In genomic region chr4:55121952-55122351, GRCm38 (mm10) we compare ENCODE assay signal across 16 mouse cellular contexts.
A peak's percentile ranks its signal among the peaks of the same experiment; 100 is the strongest.
DNase-seq lines count a peak whose midpoint lies in the region; ATAC-seq and TF ChIP-seq lines count a peak whose summit lies in the region.
"Had no signal": no experiment of that assay in that cellular context is flagged by ENCODE, and none has a peak within 500 bp of the region (broad histone marks: within the 10 kb centered on the region; RNA-seq: fewer than 3 reads in every experiment).

No protein-coding gene starts in this region.

- TF ChIP-seq POLR2A in lung, adult 2 months (IDR thresholded peaks at IDR 0.05; ENCODE audit: borderline replicate concordance, extremely low read depth, low read depth, low read length): no peak

- H3K27me3 ChIP-seq in forebrain, embryonic 14.5 days (replicated peaks; ENCODE audit: control insufficient read depth, insufficient read depth, low read length): no peaks in the 10 kb centered on the region
- H3K27me3 ChIP-seq in forebrain, embryonic 11.5 days (ENCODE audit: control insufficient read depth, insufficient read depth, low read length): no peaks in the 10 kb centered on the region
- H3K27me3 ChIP-seq: forebrain, embryonic 12.5 days; limb, embryonic 15.5 days had no signal

- no peaks in the 10 kb centered on the region for H3K9me3 ChIP-seq in forebrain, embryonic 14.5 days (replicated peaks; ENCODE audit: control insufficient read depth, low read length)
- no peaks in the 10 kb centered on the region for H3K9me3 ChIP-seq in forebrain, embryonic 11.5 days (ENCODE audit: control insufficient read depth, low read length)
- H3K9me3 ChIP-seq: forebrain, embryonic 12.5 days; limb, embryonic 15.5 days had no signal

- 0 out of 2 replicates have a peak, but pooled peaks have one; percentile 2 for TF ChIP-seq CTCF in lung, adult 2 months (IDR thresholded peaks at IDR 0.05; ENCODE audit: insufficient read depth, low read length)

- no peaks in the 10 kb centered on the region for H3K36me3 ChIP-seq in forebrain, embryonic 14.5 days (ENCODE audit: control insufficient read depth, insufficient read depth, low read length)
- H3K36me3 ChIP-seq in forebrain, embryonic 11.5 days (ENCODE audit: control insufficient read depth, insufficient read depth, low read length): no peaks in the 10 kb centered on the region
- H3K36me3 ChIP-seq: forebrain, embryonic 12.5 days; limb, embryonic 15.5 days had no signal

- DNase-seq in forebrain, embryonic 14.5 days (ENCODE audit: low spot score): peak; percentile 40
- DNase-seq in forebrain, embryonic 11.5 days (ENCODE audit: low spot score): no peak
- no peak for DNase-seq in lung, adult 2 months
- no peak for DNase-seq in lung, postnatal 4 days
- peak; percentile 92 for DNase-seq in cerebellum, adult 8-10 months
- DNase-seq in yolk sac, embryonic 10.5 days (ENCODE audit: low spot score): peak; percentile 29
- DNase-seq in spleen, postnatal 14 days (ENCODE audit: low spot score in 2 of 2): no peak
- DNase-seq: adrenal gland, adult 8-10 months; lung, embryonic 14.5 days; right cerebral cortex, postnatal 25 days; thymus, postnatal 4 days had no signal

- H3K4me2 ChIP-seq in forebrain, embryonic 14.5 days (ENCODE audit: low read length): no peak overlapping the region
- no peak overlapping the region for H3K4me2 ChIP-seq in forebrain, embryonic 11.5 days (ENCODE audit: low read depth, low read length, severe bottlenecking)
- H3K4me2 ChIP-seq: forebrain, embryonic 12.5 days; limb, embryonic 15.5 days; lung, embryonic 14.5 days had no signal

- no peak for ATAC-seq in forebrain, embryonic 14.5 days
- no peak for ATAC-seq in forebrain, embryonic 11.5 days (replicated peaks; ENCODE audit: low FRiP score)
- no peak for ATAC-seq in inflammation-experienced regulatory T-cells, adult 6 months
- ATAC-seq: midbrain, embryonic 16.5 days had no signal

- H3K4me3 ChIP-seq in forebrain, embryonic 14.5 days (ENCODE audit: low read depth, low read length): no peak overlapping the region
- no peak overlapping the region for H3K4me3 ChIP-seq in forebrain, embryonic 11.5 days (ENCODE audit: low read depth, low read length)
- no peak overlapping the region for H3K4me3 ChIP-seq in lung, adult 2 months (replicated peaks; ENCODE audit: extremely low read depth, low read depth, low read length)
- H3K4me3 ChIP-seq: forebrain, embryonic 12.5 days; limb, embryonic 15.5 days had no signal

- no peak overlapping the region for H3K27ac ChIP-seq in forebrain, embryonic 14.5 days (ENCODE audit: low read depth, low read length)
- H3K27ac ChIP-seq in forebrain, embryonic 11.5 days (ENCODE audit: low read depth, low read length): no peak overlapping the region
- H3K27ac ChIP-seq: forebrain, embryonic 12.5 days; kidney, postnatal 0 days; limb, embryonic 15.5 days had no signal

- H3K4me1 ChIP-seq in forebrain, embryonic 14.5 days (ENCODE audit: control insufficient read depth, insufficient read depth, low read length): peaks cover 7% of the 10 kb centered on the region; the same call in 1 of the 2 replicates
- H3K4me1 ChIP-seq in forebrain, embryonic 11.5 days (replicated peaks; ENCODE audit: control insufficient read depth, insufficient read depth, low read length): no peaks in the 10 kb centered on the region
- no peaks in the 10 kb centered on the region for H3K4me1 ChIP-seq in lung, adult 2 months (ENCODE audit: control insufficient read depth, insufficient read depth, low read length)

- H3K9ac ChIP-seq in forebrain, embryonic 14.5 days (ENCODE audit: low read length): no peak overlapping the region
- H3K9ac ChIP-seq in forebrain, embryonic 11.5 days (ENCODE audit: low read length): no peak overlapping the region
- H3K9ac ChIP-seq: forebrain, embryonic 12.5 days; limb, embryonic 15.5 days; lung, embryonic 14.5 days had no signal

- 26% methylated on average over 6 of the region's 6 CpGs for WGBS in forebrain, embryonic 14.5 days
- WGBS in forebrain, embryonic 11.5 days: 50% methylated on average over 6 of the region's 6 CpGs
- WGBS in lung, adult 2 months: 66% methylated on average over 6 of the region's 6 CpGs

Comparison
In these comparisons a context has a peak if more than half of its experiments do, and no peak if none do; other contexts are left out.
1. DNase-seq: peak in forebrain, embryonic 14.5 days (single experiment), cerebellum, adult 8-10 months (single experiment) and yolk sac, embryonic 10.5 days (single experiment); none in forebrain, embryonic 11.5 days (single experiment), lung, adult 2 months (single experiment), lung, postnatal 4 days (0 of 2) and spleen, postnatal 14 days (0 of 2).